Mouse (Mus musculus) heart, embryonic 14.5 days (tissue): Measurements from ENCODE around the gene Cyp2u1. TPM values are rescaled to one million over a fixed set of nuclear protein-coding genes. Genes with fewer than 3 reads are reported as not detected.
A peak's percentile ranks its signal among the peaks of the same experiment; 100 is the strongest.

Experiments
- ATAC-seq: fragments of 200-750 bp; cut with Nextera tagmentation; 2 replicates; pipeline ENCODE4 v1.8.0; 2017; ENCODE audit warnings: low read depth, moderate TSS enrichment; ENCODE audit not compliant: insufficient number of reproducible peaks, insufficient read depth, low FRiP score
- H3K27ac ChIP-seq, 2 experiments: fragments of 200-500 bp in 1 of 2; fragments of 300-500 bp in 1 of 2; sonication (generic) in 1 of 2; replicated peaks in 1 of 2; 2 replicates each; pipeline ENCODE4 v1.5.1; 2012 to 2014; ENCODE audit warnings: low read depth in 2 of 2, low read length in 2 of 2, control low read depth in 1 of 2, mild to moderate bottlenecking in 1 of 2, mixed read lengths in 1 of 2; ENCODE audit not compliant: control insufficient read depth in 1 of 2, insufficient read depth in 1 of 2
- H3K27me3 ChIP-seq: fragments of 300-500 bp; sonication (generic); 2 replicates; pipeline ENCODE4 v1.6.1; 2014; ENCODE audit warnings: mild to moderate bottlenecking, low read length, control low read depth; ENCODE audit not compliant: control insufficient read depth, insufficient read depth
- H3K36me3 ChIP-seq: fragments of 300-500 bp; sonication (generic); 2 replicates; pipeline ENCODE4 v1.6.1; 2014; ENCODE audit warnings: mild to moderate bottlenecking, control low read depth, low read length, mixed read lengths; ENCODE audit not compliant: control insufficient read depth, insufficient read depth
- H3K4me1 ChIP-seq, 2 experiments: fragments of 200-500 bp in 1 of 2; fragments of 300-500 bp in 1 of 2; sonication (generic) in 1 of 2; 2 replicates each; pipeline ENCODE4 v1.6.1; 2012 to 2014; ENCODE audit warnings: low read length in 2 of 2, control low read depth in 1 of 2, mixed read lengths in 1 of 2; ENCODE audit not compliant: control insufficient read depth in 2 of 2, insufficient read depth in 2 of 2
- H3K4me2 ChIP-seq: fragments of 300-500 bp; sonication (generic); 2 replicates; pipeline ENCODE4 v1.6.1; 2014; ENCODE audit warnings: mild to moderate bottlenecking, low read length
- H3K4me3 ChIP-seq, 2 experiments: fragments of 200-500 bp in 1 of 2; fragments of 300-500 bp in 1 of 2; sonication (generic) in 1 of 2; 2 replicates each; pipeline ENCODE4 v1.5.1; 2012 to 2014; ENCODE audit warnings: low read length in 2 of 2, mild to moderate bottlenecking in 2 of 2, control low read depth in 1 of 2, low read depth in 1 of 2, moderate library complexity in 1 of 2; ENCODE audit not compliant: control insufficient read depth in 1 of 2, insufficient read depth in 1 of 2
- H3K9ac ChIP-seq: fragments of 300-500 bp; sonication (generic); 2 replicates; pipeline ENCODE4 v1.6.1; 2014; ENCODE audit warnings: mild to moderate bottlenecking, low read length
- H3K9me3 ChIP-seq: fragments of 300-500 bp; sonication (generic); 2 replicates; pipeline ENCODE4 v1.6.1; 2016; ENCODE audit warnings: low read length, control low read depth; ENCODE audit not compliant: control insufficient read depth
- WGBS: fragments of 180-500 bp; shearing (Covaris S2); extraction: QIAGEN DNeasy Blood & Tissue Kit; methylation state at CpG from one replicate; pipeline ENCODE4 v1.1.7; 2014; 5-methylcytosine and 5-hydroxymethylcytosine counted together
- polyA plus RNA-seq: library from polyadenylated mRNA; unstranded; fragments of >200 nt; fragmentation: Nextera tagmentation; extraction: Ambion mirVana; gene quantifications from 2 replicates; pipeline ENCODE4 v1.2.1, GENCODE M21; 2014

Gene Cyp2u1
- polyA plus RNA-seq, 1 experiment from 2014 or later: 13.2 TPM

GRCm38 (mm10) chr3:131247447-131247846 is 55.6 kb downstream of the Cyp2u1 start:
- no peak for ATAC-seq
- no peak overlapping the region for H3K4me3 ChIP-seq
- no peak overlapping the region for H3K4me2 ChIP-seq
- no peak overlapping the region for H3K9ac ChIP-seq
- WGBS: 68% methylated on average over 6 of the region's 6 CpGs
- H3K36me3 ChIP-seq: peaks cover 61% of the 10 kb centered on the region
- peaks cover 30 to 38% of the 10 kb centered on the region in 2 experiments for H3K4me1 ChIP-seq
- no peaks in the 10 kb centered on the region for H3K27me3 ChIP-seq
- no peaks in the 10 kb centered on the region for H3K9me3 ChIP-seq
- no peak overlapping the region for H3K27ac ChIP-seq

GRCm38 (mm10) chr3:131246579-131247046 is 56.4 kb downstream of the Cyp2u1 start:
- H3K9ac ChIP-seq: no peak overlapping the region
- peak overlapping the region; percentile 61 to 65; a peak in 3 of 4 replicates for H3K27ac ChIP-seq
- H3K4me3 ChIP-seq: no peak overlapping the region
- ATAC-seq: no peak
- WGBS: 90% methylated on average over 8 of the region's 8 CpGs
- no peaks in the 10 kb centered on the region for H3K27me3 ChIP-seq
- no peaks in the 10 kb centered on the region for H3K9me3 ChIP-seq
- H3K36me3 ChIP-seq: peaks cover 67% of the 10 kb centered on the region
- peaks cover 21 to 30% of the 10 kb centered on the region in 2 experiments for H3K4me1 ChIP-seq
- no peak overlapping the region for H3K4me2 ChIP-seq

- Histone ChIP-seq H3K4me3 (no peak overlapping the region), H3K36me3 (peaks cover 74% of the 10 kb centered on the region), H3K9ac (no peak overlapping the region), H3K27ac (peak overlapping the region; percentile 63 to 65; a peak in 3 of 4 replicates), H3K4me1 (peaks cover 15 to 24% of the 10 kb centered on the region in 2 experiments), H3K9me3 (no peaks in the 10 kb centered on the region), H3K27me3 (no peaks in the 10 kb centered on the region), H3K4me2 (no peak overlapping the region)
- WGBS: 51% methylated on average over 11 of the region's 11 CpGs
- no peak for ATAC-seq
Observed at GRCm38 (mm10) chr3:131245766-131246578, 57.1 kb downstream of the Cyp2u1 start.

Other genes with a start within 250 kb of the Cyp2u1 start
- 5.3 and 5.6 TPM in 2 replicates for gene Lef1, start 192.8 kb downstream of the Cyp2u1 start, polyA plus RNA-seq
- gene Hadh, start 31.1 kb downstream of the Cyp2u1 start, polyA plus RNA-seq: 194 and 198 TPM in 2 replicates
- gene Sgms2, start 188.2 kb upstream of the Cyp2u1 start, polyA plus RNA-seq: 0.65 and 0.92 TPM in 2 replicates